Mouse (Mus musculus): ENCODE measurements around the gene Rnf17.

Gene Rnf17

DNA sequence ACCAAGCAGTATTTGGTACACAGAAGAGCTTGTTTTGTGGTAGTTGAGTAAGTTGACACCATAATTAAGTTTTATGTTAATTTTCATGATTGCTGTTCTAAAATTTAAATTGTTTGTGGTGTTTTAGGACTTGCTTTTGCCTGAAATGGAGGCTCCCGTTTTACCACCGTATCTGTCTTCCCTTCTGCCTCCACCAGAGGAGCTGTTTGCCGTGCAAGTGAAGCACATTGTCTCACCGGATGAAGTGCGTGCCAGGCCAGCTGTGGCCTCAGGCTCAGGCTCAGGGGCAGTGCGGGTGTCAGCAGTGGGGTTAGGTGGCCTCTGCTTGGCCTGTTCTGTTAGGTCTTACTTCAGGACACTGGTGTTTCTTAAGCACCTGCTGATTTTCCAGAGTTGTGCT is 109.7 kb downstream of the Rnf17 start:
- no peak for DNase-seq (ENCODE audit: low spot score)

DNA sequence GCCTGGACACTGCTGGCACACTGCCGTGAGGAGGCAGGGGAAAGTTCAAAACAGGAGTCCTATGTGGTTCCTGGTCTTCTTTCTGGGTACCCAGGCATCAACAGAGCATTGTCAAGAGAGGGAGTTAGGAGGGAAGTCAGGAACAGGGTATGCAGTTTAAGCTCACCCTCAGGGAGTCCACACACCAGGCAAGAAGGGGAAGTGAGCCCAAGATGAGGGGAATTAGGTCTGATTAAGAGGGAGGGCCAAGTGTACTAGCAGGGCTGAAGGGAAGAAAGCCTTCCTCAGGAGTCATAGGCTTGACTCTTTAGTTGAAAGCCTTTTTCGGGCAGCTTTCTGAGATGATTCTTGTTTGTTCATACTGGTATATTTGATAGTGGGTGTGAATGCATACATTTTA is 112.4 kb downstream of the Rnf17 start:
- no peak for DNase-seq (ENCODE audit: low spot score)

DNA sequence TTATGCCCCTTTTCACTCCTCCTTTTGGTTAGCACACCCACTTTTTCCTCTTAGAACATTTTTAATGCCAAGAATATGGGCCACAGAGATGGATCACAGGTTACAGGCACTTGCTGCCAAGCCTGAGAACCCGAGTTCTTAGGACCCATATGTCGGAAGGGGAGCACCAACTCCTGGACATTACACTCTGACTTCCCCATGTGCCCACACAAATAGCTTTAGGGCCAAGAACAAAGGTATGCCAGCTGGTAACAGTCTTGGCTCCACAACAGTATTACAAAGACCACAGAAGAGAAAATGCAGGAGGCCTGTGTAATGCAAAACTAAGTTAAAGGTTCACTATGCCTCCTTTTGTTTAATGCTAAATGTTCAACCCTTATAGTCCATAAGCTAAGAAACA is 128.4 kb downstream of the Rnf17 start:
- DNase-seq (ENCODE audit: low spot score): no peak

DNA sequence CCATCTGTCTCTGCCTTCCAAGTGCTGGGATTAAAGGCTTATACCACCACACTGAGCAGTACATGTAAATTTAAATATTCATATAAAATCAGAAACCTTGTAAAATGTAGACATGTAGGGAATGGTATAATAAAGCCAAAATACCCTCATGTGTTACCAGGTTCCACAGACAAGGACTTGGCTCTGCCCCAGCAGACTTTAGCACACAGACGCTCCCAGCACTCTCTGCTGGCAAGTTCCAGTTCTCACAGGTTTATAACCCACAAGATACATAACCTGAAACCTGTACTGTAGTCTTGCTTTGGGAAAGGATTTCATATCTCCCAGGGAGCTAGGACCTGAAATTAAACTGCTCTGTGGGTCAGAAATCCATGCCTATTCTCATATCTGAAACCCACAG is 142.6 kb downstream of the Rnf17 start:
- no peak for DNase-seq (ENCODE audit: low spot score)

DNA sequence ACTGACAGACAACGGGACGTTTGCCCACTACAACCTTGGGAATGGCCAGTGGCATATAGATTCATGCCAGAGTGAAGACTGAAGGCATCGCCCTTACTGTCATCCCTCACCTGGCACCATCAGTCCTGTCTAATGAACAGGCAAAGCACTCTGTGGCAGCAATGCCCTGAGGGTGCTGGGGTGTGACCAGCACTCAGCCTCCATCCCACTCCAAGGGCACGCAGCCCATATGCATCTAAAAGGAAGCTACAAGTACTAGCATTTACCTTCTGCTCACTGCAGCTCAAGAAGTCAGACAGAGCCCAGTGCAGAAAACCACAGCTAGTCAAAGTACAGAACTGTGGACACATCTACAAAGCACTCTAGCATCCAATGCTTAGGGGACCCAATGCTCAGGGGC is 143.1 kb downstream of the Rnf17 start:
- no peak for DNase-seq (ENCODE audit: low spot score)

DNA sequence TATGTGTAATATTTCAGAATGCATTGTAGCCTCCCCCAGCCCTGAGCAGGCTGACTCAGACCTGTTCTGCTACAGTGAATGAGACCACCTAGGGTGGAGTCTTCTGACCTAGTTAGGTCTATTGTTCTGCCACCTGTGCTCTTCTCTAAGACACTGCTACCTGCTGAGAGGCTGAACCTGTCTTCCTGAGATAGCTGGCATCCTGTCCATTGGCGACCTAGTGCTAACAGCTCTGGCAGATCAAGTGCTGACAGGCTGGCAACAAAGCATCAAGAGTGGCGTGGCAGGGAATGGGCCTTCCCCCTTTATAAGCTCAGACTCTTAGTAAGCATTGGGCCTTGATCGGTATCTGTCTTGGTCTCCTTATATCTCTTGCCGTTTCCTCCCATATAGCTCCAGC is 148.6 kb downstream of the Rnf17 start:
- no peak for DNase-seq (ENCODE audit: low spot score)

DNA sequence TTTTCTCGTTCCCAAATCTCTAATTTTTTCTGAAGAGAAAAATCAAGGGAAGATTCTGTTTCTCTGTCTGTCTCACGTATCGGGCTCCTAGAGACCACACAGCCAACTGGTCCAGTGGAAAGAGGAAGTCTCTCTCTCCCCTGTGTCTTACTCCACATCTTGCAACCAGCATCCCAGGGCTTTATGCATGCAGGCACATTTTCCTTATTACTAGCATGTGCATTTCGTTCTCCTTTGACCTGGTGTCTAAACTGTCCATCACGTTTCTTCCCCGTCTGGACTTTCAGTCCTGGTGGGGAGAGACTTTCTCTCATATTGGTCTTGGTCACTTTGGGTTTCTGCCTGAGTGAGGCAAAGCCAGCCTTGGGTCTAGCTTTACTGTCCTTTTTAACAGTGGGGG is 150.5 kb downstream of the Rnf17 start:
- DNase-seq (ENCODE audit: low spot score): no peak

DNA sequence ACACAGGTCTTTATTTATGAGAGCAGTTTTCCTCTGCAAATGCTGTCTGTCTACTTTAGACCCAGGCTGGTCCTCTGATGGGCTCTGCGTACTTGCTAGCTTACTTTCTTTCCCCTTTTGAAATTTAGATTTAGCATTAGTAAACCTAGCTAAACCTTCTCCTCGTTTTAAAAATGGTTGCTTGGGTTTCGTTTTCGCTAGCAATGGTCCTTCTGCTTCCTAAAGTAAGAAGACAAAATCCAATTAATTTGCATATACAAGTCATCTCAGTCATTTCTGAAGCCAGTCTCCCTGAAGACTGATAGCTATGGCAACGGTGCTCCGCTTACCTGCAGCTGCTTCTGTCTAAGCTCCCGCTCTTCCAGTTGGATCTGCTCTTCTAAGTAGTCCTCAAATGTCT is 150.9 kb downstream of the Rnf17 start:
- no peak for DNase-seq (ENCODE audit: low spot score)

DNA sequence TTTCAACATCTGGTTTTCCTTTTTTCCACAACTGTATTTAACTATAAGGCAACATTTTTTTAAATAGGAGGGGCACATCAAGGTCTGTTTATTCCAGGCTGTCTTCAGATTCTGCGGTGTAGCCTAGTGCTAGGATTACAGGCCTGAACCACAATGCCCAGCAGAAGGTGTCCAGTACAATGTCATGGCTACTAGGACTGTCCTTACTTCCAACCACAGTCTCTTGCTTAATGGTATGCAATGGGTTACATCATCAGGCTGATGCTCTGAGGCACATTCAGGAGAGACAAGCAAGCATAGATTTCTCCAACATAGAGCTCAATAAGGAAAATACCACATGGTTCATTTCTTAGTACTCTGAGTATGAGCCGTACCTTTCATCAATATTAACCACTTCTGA is 152.3 kb downstream of the Rnf17 start:
- DNase-seq (ENCODE audit: low spot score): no peak

DNA sequence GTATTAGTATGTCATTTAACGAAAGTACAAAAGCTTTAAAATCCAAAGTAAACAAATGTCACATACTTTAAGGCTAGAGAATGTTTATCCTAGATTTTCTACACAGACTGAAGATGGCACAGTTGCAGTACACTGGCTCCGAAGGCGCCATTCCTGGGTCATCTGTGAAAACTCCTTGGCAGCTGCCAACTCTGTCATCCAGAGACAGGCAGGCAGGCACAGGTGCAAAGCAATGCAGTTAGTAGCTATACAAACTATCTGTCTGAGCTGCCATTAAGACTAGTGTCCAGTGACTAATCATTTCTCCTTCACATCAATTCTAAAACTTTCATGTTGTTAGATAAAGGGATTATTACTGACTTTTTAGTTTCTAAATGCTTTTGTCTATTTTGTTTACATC is 156.8 kb downstream of the Rnf17 start:
- DNase-seq (ENCODE audit: low spot score): no peak

DNA sequence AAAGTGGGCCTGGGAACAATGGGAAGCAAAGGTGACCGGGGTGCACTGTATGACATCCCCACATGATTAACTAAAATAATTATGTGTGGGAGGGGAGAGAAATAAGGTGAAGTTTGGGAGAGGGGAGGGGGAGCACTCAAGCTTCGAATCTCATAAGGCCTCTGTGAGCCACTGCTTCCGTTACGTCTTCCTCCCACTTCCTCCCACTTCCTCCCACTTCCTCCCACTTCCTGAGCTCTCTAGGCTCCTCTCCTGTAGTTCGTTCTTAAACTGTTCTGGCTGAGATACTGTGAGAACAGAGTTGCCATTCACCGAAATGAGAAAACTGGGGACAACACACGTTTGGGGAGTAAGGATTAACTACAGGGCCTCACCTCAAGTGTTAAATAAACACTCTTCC is 165.1 kb downstream of the Rnf17 start:
- DNase-seq (ENCODE audit: low spot score): no peak

DNA sequence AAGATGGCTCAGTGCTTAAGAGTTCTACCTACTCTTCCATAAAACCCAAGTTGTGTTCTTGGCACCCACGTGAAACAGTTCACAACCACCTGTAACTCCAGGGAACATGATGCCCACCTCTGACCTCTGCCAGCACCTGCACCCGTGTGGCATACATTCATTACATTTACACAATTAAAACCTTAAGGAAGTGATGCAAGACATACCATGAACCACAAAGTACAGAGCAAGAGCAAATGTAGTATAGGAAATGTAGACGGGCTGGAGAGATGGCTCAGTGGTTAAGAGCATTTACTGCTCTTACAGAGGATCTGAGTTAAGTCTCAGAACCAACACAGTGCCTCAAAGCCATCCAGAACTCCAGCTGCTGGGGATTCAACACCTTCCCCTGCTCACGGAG is 166.7 kb downstream of the Rnf17 start:
- no peak for DNase-seq (ENCODE audit: low spot score)

DNA sequence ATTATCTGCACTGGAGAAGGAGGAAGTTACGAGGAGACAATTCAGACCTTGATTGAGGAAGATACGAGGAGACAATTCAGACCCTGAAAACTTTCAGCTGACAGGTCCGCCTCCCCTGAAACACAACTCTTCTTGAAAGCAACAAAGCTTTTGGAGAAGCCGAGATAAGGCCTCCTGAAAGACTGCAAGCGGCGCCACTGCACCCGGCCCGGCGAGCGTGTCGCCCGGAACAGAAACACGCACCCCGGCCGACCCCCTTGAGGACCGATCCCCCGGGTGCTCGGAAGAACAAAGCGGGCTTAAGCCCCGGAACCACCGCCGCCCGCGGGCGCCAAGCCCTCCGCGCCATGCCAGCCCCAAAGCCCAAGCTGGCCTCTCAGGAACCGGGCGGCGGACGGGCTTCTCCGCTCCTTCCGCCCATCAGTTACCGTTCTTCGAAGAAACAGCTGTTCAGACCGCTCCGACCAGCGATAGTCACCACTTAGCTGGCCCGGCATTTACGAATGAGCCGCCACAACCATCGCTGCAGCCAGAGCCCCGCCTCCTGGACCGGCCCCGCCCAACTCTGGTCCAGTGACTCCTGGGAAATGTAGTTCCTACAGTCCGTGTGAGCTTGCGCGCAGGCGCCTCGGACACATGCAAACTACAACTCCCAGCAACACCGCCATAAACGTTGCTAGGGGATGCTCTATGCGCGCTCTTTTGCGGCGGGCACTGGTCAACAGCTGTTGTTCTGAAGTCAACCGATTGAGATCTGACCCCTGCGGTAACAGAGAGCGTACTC is 169.1 kb downstream of the Rnf17 start:
- DNase-seq (ENCODE audit: low spot score): peak; percentile 95

DNA sequence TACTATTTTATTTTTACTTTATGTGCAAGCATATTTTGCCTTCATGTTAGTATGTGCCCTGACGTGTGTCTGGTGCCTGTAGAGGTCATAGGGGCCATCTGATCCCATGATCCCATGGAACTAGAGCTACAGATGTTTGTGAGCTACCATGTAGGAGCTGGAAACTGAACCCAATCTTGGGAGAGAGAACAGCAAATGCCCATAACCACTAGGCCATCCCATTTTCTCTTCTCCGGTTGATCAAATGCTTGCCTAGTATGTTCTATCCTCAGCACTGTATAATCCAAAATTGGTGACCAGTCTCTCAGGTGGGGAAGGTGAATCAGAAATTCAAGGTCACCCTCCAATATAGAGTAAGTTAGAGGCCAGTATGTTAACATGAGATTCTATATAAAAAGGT is 170.2 kb downstream of the Rnf17 start:
- no peak for DNase-seq (ENCODE audit: low spot score)

All from spleen, adult 12 weeks (tissue).